Mouse (Mus musculus): ENCODE measurements at regions not wholly inside any gene's neighbourhood (a gene's known extent, or its start where the extent isn't known, plus 50 kb on each side); places are given as distances from the start of the nearest gene placed in this dataset.

- no peak for DNase-seq (ENCODE audit: low spot score)
These were observed 145.2 kb upstream of the Zpld1 start for GRCm38 (mm10) chr16:55442821-55443581.

DNA sequence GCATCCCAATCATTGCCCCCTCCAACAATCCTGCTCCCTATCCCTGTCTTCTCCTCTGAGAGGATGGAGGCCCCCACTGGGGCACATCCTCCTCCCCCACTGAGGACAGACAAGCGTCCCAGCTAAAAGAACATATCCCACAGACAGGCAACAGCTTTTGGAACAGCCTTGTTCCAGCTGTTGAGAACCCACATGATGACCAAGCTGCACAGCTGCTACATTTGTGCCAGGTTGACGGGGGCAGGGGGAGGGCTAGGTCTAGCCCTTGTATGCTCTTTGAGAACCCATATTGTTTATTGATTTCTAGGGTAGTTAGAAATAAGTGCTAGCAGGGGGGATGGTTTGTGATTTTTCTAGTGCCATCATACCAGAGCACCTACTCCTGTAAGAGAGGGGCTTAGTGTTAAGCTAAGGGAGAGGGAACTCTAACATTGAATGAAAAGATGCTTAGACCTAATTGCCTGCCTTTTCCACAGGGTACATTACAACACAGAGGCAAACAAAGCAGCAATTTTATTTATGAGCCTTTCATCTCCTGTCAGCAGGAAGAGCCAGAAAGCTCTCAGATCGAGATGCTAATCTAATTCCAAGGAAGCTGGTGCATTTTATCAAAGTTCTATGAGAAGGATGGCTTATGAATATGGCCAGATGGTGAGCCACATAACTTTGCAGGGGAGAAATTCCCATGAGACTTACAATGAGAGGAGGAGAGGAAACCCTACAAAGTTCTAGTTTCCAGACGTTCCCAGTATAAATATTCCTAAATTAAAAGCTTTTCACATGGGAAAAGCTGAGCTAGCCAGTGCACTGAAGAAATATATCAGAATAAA lies 137.6 kb upstream of the Zpld1 start:
- DNase-seq (ENCODE audit: low spot score), result no peak

GRCm38 (mm10) chr16:55421569-55422342 lies 124.0 kb upstream of the Zpld1 start:
- no peak for DNase-seq (ENCODE audit: low spot score)

- no peak for DNase-seq (ENCODE audit: low spot score)
These were observed 123.2 kb upstream of the Zpld1 start for GRCm38 (mm10) chr16:55420876-55421568.

- DNase-seq (ENCODE audit: low spot score), result no peak
These were observed 121.1 kb upstream of the Zpld1 start for GRCm38 (mm10) chr16:55418871-55419270.

DNA sequence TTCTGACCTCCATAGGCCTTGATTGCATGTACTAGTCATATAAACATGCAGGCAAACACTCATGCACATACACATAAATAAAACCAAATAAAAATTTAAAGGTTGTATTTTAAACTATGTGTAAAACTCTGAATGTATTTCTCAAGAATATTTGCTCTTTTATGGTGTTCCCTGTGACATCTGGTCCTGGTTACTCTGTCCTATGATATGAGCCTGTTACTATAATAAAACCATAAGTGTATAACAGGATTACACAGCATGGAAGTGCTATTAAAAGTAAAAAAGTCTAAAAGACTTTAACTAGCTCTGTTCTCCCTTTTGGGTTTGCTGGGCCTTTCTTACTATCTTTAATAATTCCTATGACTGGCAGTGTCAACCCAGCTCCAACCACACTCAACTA lies 103.0 kb upstream of the Zpld1 start:
- no peak for DNase-seq (ENCODE audit: low spot score)

- no peak for DNase-seq (ENCODE audit: low spot score)
These were observed 97.1 kb upstream of the Zpld1 start for GRCm38 (mm10) chr16:55394864-55395263.

DNA sequence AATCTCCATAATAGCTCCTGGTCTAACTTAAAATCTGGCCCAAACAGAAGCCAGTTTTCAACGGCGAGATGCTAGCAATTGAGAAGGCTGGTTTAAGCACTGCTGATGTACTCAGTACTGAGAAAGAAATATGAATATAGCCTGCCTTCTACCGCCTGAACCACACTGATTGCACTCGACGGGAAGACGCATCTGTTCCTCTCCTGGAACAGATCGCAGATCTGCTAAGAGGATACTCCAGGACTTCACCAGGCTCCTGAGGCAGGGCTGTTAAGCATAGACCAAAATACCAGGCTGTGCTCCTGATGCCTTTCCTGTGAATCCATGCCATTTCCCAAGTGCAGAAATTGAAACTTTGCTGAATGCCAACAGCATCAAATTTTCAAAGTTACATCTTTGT lies 92.6 kb upstream of the Zpld1 start:
- DNase-seq (ENCODE audit: low spot score), result no peak

GRCm38 (mm10) chr16:55379996-55380395 lies 82.2 kb upstream of the Zpld1 start:
- DNase-seq (ENCODE audit: low spot score), result no peak

- no peak for DNase-seq (ENCODE audit: low spot score)
These were observed 81.4 kb upstream of the Zpld1 start for GRCm38 (mm10) chr16:55379189-55379588.

DNA sequence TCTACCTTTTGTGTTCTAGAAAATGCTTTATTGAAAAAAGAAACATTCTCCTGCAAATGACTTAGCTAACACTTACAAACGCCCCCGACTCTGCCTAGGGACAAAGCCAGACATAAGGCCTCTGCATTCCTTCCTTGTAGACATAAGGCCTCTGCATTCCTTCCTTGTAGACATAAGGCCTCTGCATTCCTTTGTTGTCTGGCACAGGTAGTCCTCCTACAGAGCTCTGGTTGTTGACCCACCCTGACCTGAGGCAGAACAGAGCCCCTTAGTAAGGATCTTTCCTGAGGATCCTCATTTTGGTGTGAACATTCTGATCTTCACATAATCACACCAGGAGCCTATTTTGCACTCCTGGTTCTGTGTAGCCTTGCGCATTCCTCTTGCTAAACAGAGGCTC lies 80.9 kb upstream of the Zpld1 start:
- DNase-seq (ENCODE audit: low spot score), result no peak

DNA sequence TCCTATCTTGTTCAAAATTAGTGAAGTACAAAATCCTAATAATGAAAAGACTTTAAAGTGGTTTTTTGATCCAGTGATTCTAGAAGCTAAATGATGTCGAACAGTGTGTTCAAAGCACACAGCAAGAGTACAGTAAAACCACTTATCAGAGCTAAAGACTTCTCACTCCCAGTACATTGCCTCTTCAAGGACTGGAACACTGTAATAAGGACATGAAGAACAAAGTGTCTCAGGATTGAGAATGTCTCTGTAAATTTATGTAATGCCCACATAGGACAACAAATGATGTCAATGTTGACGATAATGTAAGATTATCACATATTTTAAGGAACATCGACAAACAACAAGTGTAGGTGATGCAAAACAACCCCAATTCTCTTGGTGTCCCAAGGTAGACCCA lies 78.1 kb upstream of the Zpld1 start:
- DNase-seq (ENCODE audit: low spot score), result no peak

DNA sequence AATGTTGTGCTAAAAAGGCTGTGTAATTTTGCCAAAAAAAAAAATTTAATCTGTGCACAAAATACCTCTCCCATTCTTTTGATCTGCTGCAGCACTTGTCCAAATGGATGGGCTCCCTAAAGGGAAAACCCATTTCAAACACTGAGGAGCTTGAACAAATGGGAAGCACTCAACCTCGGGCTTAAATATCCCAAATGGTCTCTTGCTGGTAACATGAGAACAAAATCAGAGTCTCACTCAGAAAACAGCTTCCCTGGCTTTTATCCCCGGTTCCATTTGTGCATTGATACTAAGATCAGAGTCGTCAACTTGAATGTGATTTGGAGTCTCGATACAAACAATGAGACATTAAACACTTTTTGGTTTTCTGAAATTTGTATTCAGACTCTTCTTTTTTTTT lies 59.9 kb upstream of the Zpld1 start:
- DNase-seq (ENCODE audit: low spot score), result no peak

DNA sequence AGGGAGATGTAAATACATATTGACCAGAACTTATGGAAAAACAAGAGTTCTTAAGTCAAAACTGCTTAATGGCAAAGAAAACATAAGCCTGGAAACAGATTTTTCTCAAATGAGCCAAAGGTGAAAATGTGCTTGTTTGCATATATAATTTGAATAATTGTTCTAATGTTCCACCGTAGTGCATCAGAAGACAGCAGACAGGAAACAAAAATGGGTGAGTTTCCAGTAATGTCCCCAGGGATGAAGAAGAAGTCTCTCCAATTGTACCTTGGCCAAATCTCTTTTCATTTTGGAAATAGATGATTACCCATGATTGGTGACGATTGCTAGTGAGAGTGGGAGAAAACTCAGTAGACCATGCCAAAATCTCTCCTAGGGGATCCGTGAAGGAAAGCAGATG lies 58.3 kb upstream of the Zpld1 start:
- DNase-seq (ENCODE audit: low spot score), result no peak

Data from urinary bladder, postnatal 25 days (tissue).